ENCODE assay signal across 11 mouse cellular contexts in genomic region chr8:70284421-70284820, GRCm38 (mm10). TPM values are rescaled to one million over a fixed set of nuclear protein-coding genes. Genes with fewer than 3 reads are reported as not detected.
DNase-seq lines count a peak whose midpoint lies in the region; ATAC-seq and TF ChIP-seq lines count a peak whose summit lies in the region.
"Had no signal": no experiment of that assay in that cellular context is flagged by ENCODE, and none has a peak within 500 bp of the region (broad histone marks: within the 10 kb centered on the region; RNA-seq: fewer than 3 reads in every experiment).

No protein-coding gene starts in this region.

- ATAC-seq in heart, embryonic 14.5 days (ENCODE audit: insufficient number of reproducible peaks, insufficient read depth, low FRiP score, low read depth): no peak
- ATAC-seq in midbrain, postnatal 0 days (ENCODE audit: low FRiP score): no peak
- no peak for ATAC-seq in stomach, embryonic 15.5 days (ENCODE audit: insufficient read depth, low FRiP score, low read depth)

- no peak overlapping the region for H3K9ac ChIP-seq in heart, embryonic 14.5 days (ENCODE audit: low read length)
- H3K9ac ChIP-seq in midbrain, postnatal 0 days (replicated peaks; ENCODE audit: low read length, poor library complexity, severe bottlenecking): no peak overlapping the region
- H3K9ac ChIP-seq in stomach, embryonic 15.5 days: no peak overlapping the region

- WGBS in heart, embryonic 14.5 days: 66% methylated on average over 5 of the region's 5 CpGs
- 81% methylated on average over 5 of the region's 5 CpGs for WGBS in midbrain, embryonic 10.5 days
- WGBS in midbrain, postnatal 0 days: 59% methylated on average over 5 of the region's 5 CpGs
- WGBS in limb, embryonic 10.5 days: 86% methylated on average over 5 of the region's 5 CpGs
- 73% methylated on average over 5 of the region's 5 CpGs for WGBS in stomach, embryonic 15.5 days

- no peak for DNase-seq in heart, adult 9 months (ENCODE audit: low spot score in 2 of 2)
- no peak for DNase-seq in midbrain, embryonic 10.5 days (ENCODE audit: low spot score)
- DNase-seq in midbrain, postnatal 0 days (ENCODE audit: low spot score): no peak
- no peak for DNase-seq in limb, embryonic 10.5 days (ENCODE audit: low spot score)
- no peak for DNase-seq in c-Kit-positive CD71-positive TER-119-positive erythroid progenitor cells, embryonic 14.5 days (ENCODE audit: low spot score)
- no peak for DNase-seq in right cerebral cortex, postnatal 25 days
- DNase-seq: liver, embryonic 13.5 days had no signal

- no peak overlapping the region for H3K27ac ChIP-seq in heart, embryonic 14.5 days (replicated peaks in 1 of 2; ENCODE audit: control insufficient read depth in 1 of 2, insufficient read depth in 1 of 2, low read depth in 2 of 2, low read length in 2 of 2)
- H3K27ac ChIP-seq in midbrain, embryonic 10.5 days (replicated peaks): no peak overlapping the region; the same call in 1 of the 2 replicates
- no peak overlapping the region for H3K27ac ChIP-seq in midbrain, postnatal 0 days (ENCODE audit: low read depth, low read length)
- no peak overlapping the region for H3K27ac ChIP-seq in limb, embryonic 10.5 days
- H3K27ac ChIP-seq in stomach, embryonic 15.5 days: no peak overlapping the region
- H3K27ac ChIP-seq: liver, embryonic 13.5 days had no signal

- peaks cover 11 to 14% of the 10 kb centered on the region in 2 experiments for H3K4me1 ChIP-seq in heart, embryonic 14.5 days (ENCODE audit: control insufficient read depth in 2 of 2, insufficient read depth in 2 of 2, low read length in 2 of 2)
- H3K4me1 ChIP-seq in midbrain, embryonic 10.5 days: peaks cover 43% of the 10 kb centered on the region
- no peaks in the 10 kb centered on the region for H3K4me1 ChIP-seq in midbrain, postnatal 0 days (ENCODE audit: insufficient read depth, low read length)
- peaks cover 46% of the 10 kb centered on the region for H3K4me1 ChIP-seq in limb, embryonic 10.5 days
- peaks cover 8% of the 10 kb centered on the region for H3K4me1 ChIP-seq in stomach, embryonic 15.5 days

- peak overlapping the region in 1 of 2 experiments; percentile 75; a peak in 1 of 4 replicates for H3K4me3 ChIP-seq in heart, embryonic 14.5 days (ENCODE audit: control insufficient read depth in 1 of 2, insufficient read depth in 1 of 2, low read depth in 1 of 2, low read length in 2 of 2)
- peak overlapping the region; percentile 89 for H3K4me3 ChIP-seq in midbrain, embryonic 10.5 days
- H3K4me3 ChIP-seq in midbrain, postnatal 0 days (ENCODE audit: low read depth, low read length): no peak overlapping the region
- peak overlapping the region; percentile 93 for H3K4me3 ChIP-seq in limb, embryonic 10.5 days
- no peak overlapping the region for H3K4me3 ChIP-seq in stomach, embryonic 15.5 days (replicated peaks)

- H3K4me2 ChIP-seq in heart, embryonic 14.5 days (ENCODE audit: low read length): peak overlapping the region; percentile 85
- H3K4me2 ChIP-seq in midbrain, postnatal 0 days (ENCODE audit: low read depth, low read length, poor library complexity, severe bottlenecking): no peak overlapping the region
- peak overlapping the region; percentile 23 for H3K4me2 ChIP-seq in stomach, embryonic 15.5 days

- H3K27me3 ChIP-seq in heart, embryonic 14.5 days (ENCODE audit: control insufficient read depth, insufficient read depth, low read length): no peaks in the 10 kb centered on the region
- no peaks in the 10 kb centered on the region for H3K27me3 ChIP-seq in midbrain, embryonic 10.5 days (ENCODE audit: low read depth, poor library complexity, severe bottlenecking)
- no peaks in the 10 kb centered on the region for H3K27me3 ChIP-seq in midbrain, postnatal 0 days (ENCODE audit: insufficient read depth, low read length)
- H3K27me3 ChIP-seq in limb, embryonic 10.5 days (ENCODE audit: low read depth, poor library complexity, severe bottlenecking): no peaks in the 10 kb centered on the region
- no peaks in the 10 kb centered on the region for H3K27me3 ChIP-seq in stomach, embryonic 15.5 days (replicated peaks)
- H3K27me3 ChIP-seq: CH12.LX had no signal

- peaks cover 45% of the 10 kb centered on the region for H3K36me3 ChIP-seq in heart, embryonic 14.5 days (ENCODE audit: control insufficient read depth, insufficient read depth, low read length)
- peaks cover 51% of the 10 kb centered on the region for H3K36me3 ChIP-seq in midbrain, embryonic 10.5 days
- H3K36me3 ChIP-seq in midbrain, postnatal 0 days (ENCODE audit: insufficient read depth, low read length): peaks cover 3% of the 10 kb centered on the region; the same call in 1 of the 2 replicates
- H3K36me3 ChIP-seq in limb, embryonic 10.5 days: peaks cover 55% of the 10 kb centered on the region
- peaks cover 18% of the 10 kb centered on the region for H3K36me3 ChIP-seq in stomach, embryonic 15.5 days

- no peaks in the 10 kb centered on the region for H3K9me3 ChIP-seq in heart, embryonic 14.5 days (ENCODE audit: control insufficient read depth, low read length)
- H3K9me3 ChIP-seq in midbrain, embryonic 10.5 days (replicated peaks): peaks cover 14% of the 10 kb centered on the region
- H3K9me3 ChIP-seq in midbrain, postnatal 0 days (ENCODE audit: low read length): no peaks in the 10 kb centered on the region
- H3K9me3 ChIP-seq in limb, embryonic 10.5 days (replicated peaks): no peaks in the 10 kb centered on the region
- no peaks in the 10 kb centered on the region for H3K9me3 ChIP-seq in stomach, embryonic 15.5 days

- TF ChIP-seq CTCF in midbrain, postnatal 0 days (IDR thresholded peaks at IDR 0.05): no peak

RNA-seq across cellular contexts. Expression of gene Homer3, which starts 1.8 kb away (rescaled TPM):
- 22.2 and 25.0 TPM in 2 replicates for polyA plus RNA-seq in heart, embryonic 14.5 days (2014; fragmentation: Nextera tagmentation; extraction: Ambion mirVana)
- polyA plus RNA-seq in midbrain, embryonic 10.5 days (2016; fragmentation: Nextera tagmentation; extraction: Ambion mirVana): 102 and 111 TPM in 2 replicates
- 36.4 and 49.7 TPM in 2 replicates for total RNA-seq in midbrain, postnatal 0 days (2014; rRNA removed)
- 13.8 and 18.3 TPM in 2 replicates for polyA plus RNA-seq in midbrain, postnatal 0 days (2015; fragmentation: Nextera tagmentation; extraction: Ambion mirVana)
- polyA plus RNA-seq in limb, embryonic 10.5 days (2016; fragmentation: Nextera tagmentation; extraction: Ambion mirVana): 139 and 151 TPM in 2 replicates
- polyA plus RNA-seq in stomach, embryonic 15.5 days (2015; fragmentation: Nextera tagmentation; extraction: Ambion mirVana): 32.7 and 38.9 TPM in 2 replicates

RNA-seq across cellular contexts. Expression of gene Ddx49, which starts 17.9 kb away (rescaled TPM):
- 28.9 and 33.7 TPM in 2 replicates for polyA plus RNA-seq in heart, embryonic 14.5 days (2014; fragmentation: Nextera tagmentation; extraction: Ambion mirVana)
- 56.4 and 57.4 TPM in 2 replicates for polyA plus RNA-seq in midbrain, embryonic 10.5 days (2016; fragmentation: Nextera tagmentation; extraction: Ambion mirVana)
- 43.6 and 46.3 TPM in 2 replicates for total RNA-seq in midbrain, postnatal 0 days (2014; rRNA removed)
- polyA plus RNA-seq in midbrain, postnatal 0 days (2015; fragmentation: Nextera tagmentation; extraction: Ambion mirVana): 41.2 and 47.0 TPM in 2 replicates
- polyA plus RNA-seq in limb, embryonic 10.5 days (2016; fragmentation: Nextera tagmentation; extraction: Ambion mirVana): 58.9 and 59.4 TPM in 2 replicates
- 46.3 and 49.8 TPM in 2 replicates for polyA plus RNA-seq in stomach, embryonic 15.5 days (2015; fragmentation: Nextera tagmentation; extraction: Ambion mirVana)

RNA-seq across cellular contexts. Expression of gene Cope, which starts 17.9 kb away (rescaled TPM):
- 294 and 319 TPM in 2 replicates for polyA plus RNA-seq in heart, embryonic 14.5 days (2014; fragmentation: Nextera tagmentation; extraction: Ambion mirVana)
- 308 and 311 TPM in 2 replicates for polyA plus RNA-seq in midbrain, embryonic 10.5 days (2016; fragmentation: Nextera tagmentation; extraction: Ambion mirVana)
- 97.1 and 106 TPM in 2 replicates for total RNA-seq in midbrain, postnatal 0 days (2014; rRNA removed)
- polyA plus RNA-seq in midbrain, postnatal 0 days (2015; fragmentation: Nextera tagmentation; extraction: Ambion mirVana): 264 and 291 TPM in 2 replicates
- polyA plus RNA-seq in limb, embryonic 10.5 days (2016; fragmentation: Nextera tagmentation; extraction: Ambion mirVana): 293 and 321 TPM in 2 replicates
- 379 and 398 TPM in 2 replicates for polyA plus RNA-seq in stomach, embryonic 15.5 days (2015; fragmentation: Nextera tagmentation; extraction: Ambion mirVana)

RNA-seq across cellular contexts. Expression of gene Cers1, which starts 31.2 kb away (rescaled TPM):
- polyA plus RNA-seq in heart, embryonic 14.5 days (2014; fragmentation: Nextera tagmentation; extraction: Ambion mirVana): 1.8 and 2.3 TPM in 2 replicates
- polyA plus RNA-seq in midbrain, embryonic 10.5 days (2016; fragmentation: Nextera tagmentation; extraction: Ambion mirVana): 4.6 and 5.3 TPM in 2 replicates
- total RNA-seq in midbrain, postnatal 0 days (2014; rRNA removed): 65.1 and 86.5 TPM in 2 replicates
- polyA plus RNA-seq in midbrain, postnatal 0 days (2015; fragmentation: Nextera tagmentation; extraction: Ambion mirVana): 47.9 and 51.3 TPM in 2 replicates
- polyA plus RNA-seq in limb, embryonic 10.5 days (2016; fragmentation: Nextera tagmentation; extraction: Ambion mirVana): 3.2 and 4.6 TPM in 2 replicates
- polyA plus RNA-seq in stomach, embryonic 15.5 days (2015; fragmentation: Nextera tagmentation; extraction: Ambion mirVana): 4.2 and 4.4 TPM in 2 replicates
- total RNA-seq: monocyte, adult 5-6 weeks had no signal

RNA-seq across cellular contexts. Expression of gene Gdf1, which starts 45.2 kb away (rescaled TPM):
- polyA plus RNA-seq in heart, embryonic 14.5 days (2014; fragmentation: Nextera tagmentation; extraction: Ambion mirVana): 0.57 TPM in 1 of 2 replicates, not detected in the other
- polyA plus RNA-seq in midbrain, embryonic 10.5 days (2016; fragmentation: Nextera tagmentation; extraction: Ambion mirVana): 3.8 and 5.7 TPM in 2 replicates
- total RNA-seq in midbrain, postnatal 0 days (2014; rRNA removed): not detected in 2 replicates
- 4.8 and 5.3 TPM in 2 replicates for polyA plus RNA-seq in midbrain, postnatal 0 days (2015; fragmentation: Nextera tagmentation; extraction: Ambion mirVana)
- polyA plus RNA-seq in limb, embryonic 10.5 days (2016; fragmentation: Nextera tagmentation; extraction: Ambion mirVana): 7.9 and 13.8 TPM in 2 replicates
- 1.7 and 2.2 TPM in 2 replicates for polyA plus RNA-seq in stomach, embryonic 15.5 days (2015; fragmentation: Nextera tagmentation; extraction: Ambion mirVana)
- total RNA-seq: monocyte, adult 5-6 weeks had no signal

Comparison
In these comparisons a context has a peak if more than half of its experiments do, and no peak if none do; other contexts are left out.
1. H3K4me3 ChIP-seq: peak in midbrain, embryonic 10.5 days (single experiment) and limb, embryonic 10.5 days (single experiment); none in midbrain, postnatal 0 days (single experiment) and stomach, embryonic 15.5 days (single experiment).